Mouse (Mus musculus): ENCODE data around the gene Slc9a9.

DNA sequence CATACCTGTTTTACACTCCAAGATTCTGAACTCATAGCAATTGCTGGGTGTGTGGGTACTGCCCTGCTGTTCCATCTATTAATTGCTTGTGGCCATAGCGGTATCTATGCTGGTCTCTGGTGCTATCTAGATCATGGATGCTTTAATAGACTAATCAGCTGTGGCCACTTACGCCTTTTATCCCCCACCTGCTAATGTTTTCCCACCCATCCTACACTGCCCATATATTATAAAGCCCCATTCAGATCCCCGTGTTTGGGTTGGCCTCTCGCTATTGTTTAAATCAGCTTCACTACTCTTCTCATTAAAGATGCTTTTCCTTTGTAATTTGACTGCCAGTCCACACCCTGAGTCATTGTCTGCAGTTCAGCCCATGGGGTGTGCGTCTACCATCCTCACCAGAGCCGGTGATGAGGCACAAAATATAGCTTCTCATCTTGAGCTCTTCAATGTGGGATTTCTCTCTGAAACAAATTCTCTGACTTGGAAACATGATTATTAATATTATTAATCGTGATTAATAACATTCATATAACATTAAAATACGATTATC lies 168.8 kb downstream of the Slc9a9 start:
- TF ChIP-seq GATA1 (IDR thresholded peaks at IDR 0.05; ENCODE audit: low read length), result no peak
- TF ChIP-seq TAL1 (IDR thresholded peaks at IDR 0.05; ENCODE audit: low read length), result no peak
